Mouse (Mus musculus) liver (tissue): ENCODE measurements around the gene Izumo1r.
"Not testable (repeated sequence)": the region's sequence is repeated elsewhere in the genome, so short reads cannot be mapped to it uniquely, and the experiment has no call there.

ENCODE experiments used
- DNase-seq: peaks from one replicate; pipeline ENCODE4 v3.0.0-alpha.2; 2020; ENCODE audit warnings: mixed read lengths

The Izumo1r gene

DNA sequence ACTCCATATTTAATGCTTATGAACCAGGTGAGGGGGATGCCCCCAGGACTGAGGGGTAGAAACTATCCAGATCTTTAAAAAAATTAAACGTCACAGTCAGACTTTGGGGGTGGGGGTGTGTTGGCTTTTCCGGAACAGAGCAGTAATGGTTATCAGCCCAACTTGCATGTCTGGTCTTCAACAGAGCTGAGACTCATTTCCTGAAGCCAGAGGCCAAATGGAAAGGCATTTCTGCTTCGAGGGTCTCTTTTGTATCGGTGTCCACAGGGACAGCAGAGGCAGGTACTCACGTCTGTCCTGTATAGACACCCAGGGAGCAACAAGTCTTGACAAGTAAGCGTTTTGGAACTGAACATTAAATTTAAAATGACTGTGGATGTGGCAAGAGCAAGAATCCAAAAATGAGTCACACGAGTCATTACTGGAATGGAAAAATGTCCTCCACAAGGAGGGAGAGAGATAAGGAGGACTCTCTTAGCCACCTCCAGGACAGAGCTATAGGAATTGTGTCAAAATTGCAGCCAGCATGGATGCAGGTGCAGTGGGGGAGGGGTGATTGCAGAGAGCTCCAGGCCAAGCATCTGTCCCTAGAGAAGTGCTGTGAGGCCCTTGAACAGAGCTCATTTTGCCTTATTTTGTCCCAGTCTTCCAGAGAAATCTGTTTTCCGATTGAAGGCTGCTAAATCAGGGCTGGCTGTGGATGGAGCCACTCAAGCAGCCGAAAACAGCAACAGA, 1.2 kb upstream of the Izumo1r start:
- no peak for DNase-seq

DNA sequence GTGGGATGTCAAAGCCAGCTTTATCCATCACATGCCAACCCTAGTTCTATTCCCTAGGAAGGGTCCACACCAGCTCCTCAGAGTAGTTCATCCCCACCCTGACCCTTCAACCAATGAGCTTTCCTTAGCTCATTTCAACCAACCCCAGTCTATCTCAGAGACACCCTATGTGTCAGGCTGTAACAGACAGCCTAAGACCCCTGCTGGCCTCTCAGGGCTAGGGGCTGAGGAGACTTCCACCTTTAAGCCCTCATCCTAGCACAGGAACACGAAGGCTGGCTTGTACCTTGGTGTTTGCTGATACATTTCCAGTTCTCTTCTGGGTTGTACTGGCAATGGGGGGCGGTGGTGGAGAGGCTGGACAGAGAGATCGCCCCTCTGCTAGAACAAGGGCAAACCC, 743 bp downstream of the Izumo1r start:
- no peak for DNase-seq

DNA sequence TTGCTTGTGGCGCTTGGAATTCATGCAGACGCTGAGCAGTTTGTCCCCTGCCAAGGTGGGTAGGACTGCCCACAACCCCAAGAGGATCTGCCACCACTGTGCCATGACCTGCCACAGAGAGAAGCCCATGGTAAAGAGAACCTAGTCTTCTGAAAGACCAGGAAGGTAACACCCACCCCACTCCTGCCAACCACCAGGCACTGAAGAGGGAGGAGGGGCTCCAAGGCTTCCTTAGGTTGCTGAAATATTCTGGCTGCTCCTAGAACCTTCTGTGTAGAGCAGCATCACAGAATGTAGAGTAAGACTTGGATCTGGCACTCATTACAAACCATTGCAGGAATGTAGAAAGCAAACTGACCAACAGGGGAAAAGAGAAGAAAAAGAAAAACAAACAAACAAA, 1.3 kb downstream of the Izumo1r start:
- DNase-seq: no peak

DNA sequence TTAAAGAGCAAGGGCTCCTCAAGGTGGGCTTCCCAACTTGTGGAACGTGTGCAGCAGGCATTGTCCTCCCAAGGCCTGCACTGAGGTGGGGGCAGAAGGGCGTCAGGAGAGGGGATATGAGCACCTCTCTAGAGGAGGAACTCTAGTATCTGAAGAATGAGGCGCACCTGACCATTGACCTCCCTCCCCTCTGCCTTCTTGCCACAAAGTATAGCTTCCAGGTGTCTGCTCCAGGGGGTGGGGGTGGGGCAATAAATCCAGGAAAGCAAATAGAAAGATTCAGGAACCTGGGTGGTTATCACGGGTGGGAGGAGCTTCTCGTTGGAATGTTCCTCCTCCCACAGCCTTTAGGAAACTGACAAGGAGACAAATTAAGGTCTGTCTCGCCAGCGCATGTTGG, 2.0 kb downstream of the Izumo1r start:
- no peak for DNase-seq

DNA sequence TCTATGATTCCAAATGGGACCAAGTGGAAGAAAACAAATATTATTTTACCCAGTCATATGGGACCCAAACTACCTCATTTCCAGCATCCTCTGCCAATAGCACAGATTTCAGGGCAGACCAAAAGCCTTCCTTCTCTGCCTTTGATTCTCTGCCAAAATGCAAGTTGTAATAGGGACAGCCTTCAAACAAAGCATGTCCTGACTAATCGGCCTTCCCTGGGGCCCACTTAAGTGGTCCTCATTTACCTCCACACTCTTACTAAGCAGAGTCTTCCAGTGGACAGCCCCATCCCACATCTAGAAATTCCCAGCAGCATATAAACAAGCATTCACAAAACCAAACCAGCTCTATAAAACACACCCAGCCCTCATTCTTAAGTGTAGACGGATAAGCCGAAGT, 6.6 kb downstream of the Izumo1r start:
- DNase-seq: no peak

DNA sequence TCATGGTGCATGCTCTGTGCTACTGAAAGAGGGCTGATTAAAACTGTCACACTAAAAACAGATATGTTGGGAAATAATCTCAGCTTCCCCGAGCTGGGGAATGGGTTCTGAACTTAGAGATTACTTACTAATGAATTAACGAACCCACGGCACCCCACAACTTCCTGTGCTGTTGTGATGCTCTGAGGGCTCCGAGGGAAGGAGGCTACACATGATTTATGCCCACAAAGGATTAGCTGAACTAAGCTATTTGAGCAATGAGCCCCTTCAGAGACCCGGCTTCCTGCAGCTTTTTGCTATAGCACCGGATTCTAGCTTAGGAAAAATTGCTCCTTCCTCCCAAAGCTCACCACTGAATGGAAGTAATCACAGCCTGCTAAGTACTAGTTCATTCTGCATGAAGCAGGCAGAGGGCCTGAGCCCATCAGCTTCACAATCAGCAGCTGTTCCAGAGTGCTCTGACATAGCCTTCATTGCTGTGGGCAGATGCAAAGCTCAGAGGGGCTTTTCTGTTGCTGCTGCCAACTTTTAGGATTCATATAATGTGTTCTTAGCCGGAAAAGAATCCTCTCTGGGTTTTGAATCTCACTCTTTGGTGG, 8.4 kb downstream of the Izumo1r start:
- DNase-seq: no peak

DNA sequence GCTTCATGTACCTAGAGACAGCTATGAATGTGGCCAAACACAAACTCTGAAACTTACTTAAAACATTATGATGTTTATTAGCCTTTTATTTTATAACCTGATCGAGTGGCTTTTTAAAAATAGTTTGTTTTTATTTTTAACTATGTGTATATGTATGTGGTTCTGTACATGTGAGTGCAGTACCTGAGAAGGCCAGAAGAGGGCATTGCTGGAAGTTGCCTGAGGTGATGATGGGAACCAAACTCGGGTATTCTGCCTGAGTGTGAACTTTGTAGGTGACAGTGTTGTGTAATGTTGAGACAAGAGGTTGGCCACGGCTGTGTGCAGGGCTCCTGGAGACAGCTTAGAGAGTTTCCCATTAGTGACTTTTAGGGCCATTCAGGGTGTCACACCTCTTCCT, 9.1 kb downstream of the Izumo1r start:
- no peak for DNase-seq

DNA sequence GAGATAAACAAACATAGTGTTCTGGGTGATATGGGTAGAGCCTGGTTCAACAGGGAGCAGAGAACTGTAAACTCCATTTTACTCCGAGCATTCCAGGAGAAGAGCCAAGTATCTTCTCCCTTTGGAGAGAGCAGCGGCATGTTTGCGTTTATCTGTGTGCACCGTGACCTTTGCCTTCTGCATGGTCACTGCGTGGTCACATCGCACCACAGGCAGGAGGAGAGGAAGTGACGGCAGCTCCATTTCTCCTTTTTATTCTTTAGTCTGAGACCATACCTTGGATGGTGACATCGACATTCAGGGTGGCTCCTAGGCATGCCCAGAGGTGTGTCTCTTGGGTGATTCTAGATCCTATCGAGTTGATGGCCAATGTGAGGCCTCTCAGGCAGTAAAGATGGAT, 10.4 kb downstream of the Izumo1r start:
- no peak for DNase-seq

DNA sequence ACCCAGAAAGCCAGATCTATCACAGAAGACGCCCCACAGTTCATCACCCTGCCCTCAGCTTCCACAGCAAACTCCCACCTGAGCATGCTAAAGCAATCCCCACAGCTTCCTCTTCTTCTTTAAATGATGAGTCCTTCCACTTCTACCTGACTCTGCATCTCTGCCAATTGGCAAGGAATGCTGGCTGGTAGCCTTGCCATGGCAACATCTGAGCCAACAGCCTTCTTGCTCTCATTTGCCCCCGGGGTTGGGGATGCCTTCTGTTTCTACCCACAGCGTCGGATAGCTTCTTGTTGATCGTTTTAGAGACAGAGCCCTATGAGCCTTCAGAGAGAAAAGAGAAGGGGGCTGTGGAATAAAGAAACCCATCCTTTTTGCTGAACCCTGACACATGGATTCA, 11.9 kb downstream of the Izumo1r start:
- DNase-seq: no peak

DNA sequence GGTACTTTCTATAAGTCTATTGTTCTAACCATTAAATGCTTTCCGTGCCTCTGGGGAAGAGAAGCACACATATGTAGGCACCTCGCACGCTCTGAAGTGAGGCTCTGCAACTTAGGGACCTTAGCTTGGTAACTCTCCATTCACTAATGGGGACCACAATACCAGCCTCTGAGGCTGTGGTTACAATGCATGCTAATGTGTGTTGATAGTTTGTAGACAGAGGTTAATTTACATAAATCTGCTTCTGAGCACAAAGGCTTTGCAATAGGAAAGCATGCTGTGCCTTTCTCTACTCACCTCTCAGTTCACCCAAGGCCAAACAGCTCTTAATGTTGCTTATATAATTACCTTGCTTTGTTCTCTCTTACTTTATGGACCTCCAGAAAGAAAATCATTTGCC, 13.1 kb downstream of the Izumo1r start:
- no peak for DNase-seq

DNA sequence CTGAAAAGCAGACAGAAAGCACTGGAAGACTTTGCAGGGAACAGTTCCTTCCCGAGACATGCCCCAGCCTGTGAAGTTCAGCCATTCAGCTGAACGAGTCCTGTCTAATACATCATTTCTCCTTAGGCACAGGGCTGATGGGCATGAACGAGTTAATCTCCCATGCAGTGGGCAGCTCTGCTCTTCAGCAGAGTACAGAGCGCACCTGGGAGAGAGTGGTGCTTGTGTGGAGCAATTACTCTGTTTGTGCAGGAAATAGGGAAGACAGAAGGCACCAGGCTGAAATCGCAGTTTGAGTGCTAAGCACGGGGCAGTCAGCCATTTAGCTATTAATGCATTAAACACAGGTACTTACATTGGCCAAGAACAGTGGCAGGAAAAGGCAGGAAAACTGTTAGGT, 15.1 kb downstream of the Izumo1r start:
- DNase-seq: no peak

DNA sequence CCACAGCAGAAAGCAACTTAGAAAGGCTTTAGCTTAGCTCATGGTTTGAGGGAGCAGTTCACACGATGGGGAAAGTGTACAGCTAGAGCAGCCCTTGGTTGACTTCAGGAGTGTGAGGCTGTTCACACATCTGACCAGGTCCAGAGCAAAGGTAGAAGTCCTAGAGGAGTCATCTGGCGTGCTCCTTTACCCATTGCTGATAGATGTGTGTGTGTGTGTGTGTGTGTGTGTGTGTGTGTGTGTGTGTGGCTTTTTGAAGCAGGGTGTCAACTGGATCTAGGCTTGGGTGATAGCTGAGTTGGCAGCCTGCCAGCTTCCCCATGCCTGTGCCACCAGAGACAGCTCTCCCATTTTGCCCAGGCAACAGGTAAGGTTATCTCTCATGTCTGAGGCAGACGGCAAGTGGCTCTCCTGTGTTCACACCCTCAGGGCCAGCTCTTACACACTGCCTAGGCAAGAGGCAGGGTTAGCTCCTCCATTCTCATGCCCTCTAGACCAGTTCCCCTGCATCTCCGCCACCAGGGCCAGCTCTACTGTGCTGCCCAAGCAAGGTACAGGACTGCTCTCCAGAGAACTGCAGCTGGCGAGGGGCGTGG, 15.9 kb downstream of the Izumo1r start:
- DNase-seq: no peak

DNA sequence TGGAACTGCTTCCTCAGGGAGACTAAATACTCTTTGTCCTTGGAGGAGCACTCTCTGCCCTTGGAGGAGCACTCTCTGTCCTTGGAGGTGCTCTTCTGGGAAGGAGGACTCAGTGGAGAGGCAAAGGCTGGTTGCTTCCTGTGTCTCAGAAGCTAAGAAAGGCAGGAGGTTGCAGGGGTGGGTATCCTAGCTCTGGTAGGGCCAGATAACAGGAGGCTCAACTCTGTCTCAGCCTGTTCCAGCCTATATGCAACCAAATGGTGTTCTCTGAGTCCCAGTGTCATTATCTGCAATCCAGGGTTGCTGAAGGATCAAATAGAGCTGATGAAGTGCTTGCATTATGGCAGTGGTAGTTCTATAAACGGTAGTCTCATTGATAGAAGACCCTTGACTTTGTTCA, 17.8 kb downstream of the Izumo1r start:
- DNase-seq: no peak

DNA sequence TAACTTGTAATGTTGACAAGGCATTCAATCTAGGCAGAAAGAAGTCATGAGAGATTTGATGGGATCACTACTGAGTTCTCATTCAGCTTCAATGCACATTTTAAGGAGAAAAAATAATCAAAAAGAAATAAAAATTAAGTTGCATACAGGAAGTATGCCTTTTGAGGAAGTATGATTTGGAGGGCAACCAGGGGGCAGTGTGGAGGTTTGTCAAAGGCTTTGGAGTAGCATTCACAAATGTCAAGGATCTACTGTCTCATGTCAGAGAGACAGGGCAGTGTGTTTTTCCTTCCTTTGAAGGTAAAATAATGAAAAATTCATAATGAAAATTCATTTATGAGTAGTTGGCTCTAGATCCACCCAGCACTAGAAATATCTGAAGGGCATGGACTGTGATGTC, 18.6 kb downstream of the Izumo1r start:
- no peak for DNase-seq

DNA sequence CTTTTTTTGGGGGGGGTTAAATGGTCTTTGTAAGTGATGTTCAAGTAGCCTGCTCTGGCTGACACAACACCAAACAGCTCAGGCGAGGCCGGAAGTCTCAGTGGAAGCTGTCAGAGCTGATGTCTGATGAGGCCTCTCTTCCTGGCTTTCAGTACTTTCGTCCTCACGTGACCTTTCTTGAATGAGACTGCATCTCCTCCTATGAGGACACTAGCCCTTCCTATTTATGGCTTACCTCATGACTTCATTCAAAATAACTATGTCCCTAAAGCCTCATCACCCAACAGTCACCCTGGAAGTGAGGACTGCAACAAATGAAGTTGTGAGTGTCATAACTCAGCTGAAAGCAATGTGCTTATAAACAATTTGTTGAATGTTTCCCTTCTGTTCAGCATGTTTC, 19.1 kb downstream of the Izumo1r start:
- no peak for DNase-seq

DNA sequence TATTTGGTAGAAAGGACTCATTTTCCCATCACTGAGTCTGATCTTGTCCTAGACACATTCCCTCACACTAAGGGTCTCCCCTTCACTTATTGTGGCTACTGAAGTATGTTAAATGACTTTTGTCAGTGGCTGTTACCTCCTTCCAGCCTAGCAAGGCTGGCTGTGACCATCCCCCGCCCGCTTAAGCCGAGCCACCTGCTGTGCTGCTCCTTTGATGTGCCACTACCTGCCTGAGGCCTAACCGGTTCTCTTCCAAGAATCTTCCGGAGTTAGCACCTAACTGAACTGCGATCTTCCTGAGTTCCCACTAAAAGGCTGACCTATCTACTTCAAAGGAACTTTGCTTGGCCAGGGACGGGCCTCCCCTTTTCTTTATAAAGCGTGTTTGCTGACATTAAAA, 27.2 kb downstream of the Izumo1r start:
- not testable (repeated sequence) for DNase-seq

DNA sequence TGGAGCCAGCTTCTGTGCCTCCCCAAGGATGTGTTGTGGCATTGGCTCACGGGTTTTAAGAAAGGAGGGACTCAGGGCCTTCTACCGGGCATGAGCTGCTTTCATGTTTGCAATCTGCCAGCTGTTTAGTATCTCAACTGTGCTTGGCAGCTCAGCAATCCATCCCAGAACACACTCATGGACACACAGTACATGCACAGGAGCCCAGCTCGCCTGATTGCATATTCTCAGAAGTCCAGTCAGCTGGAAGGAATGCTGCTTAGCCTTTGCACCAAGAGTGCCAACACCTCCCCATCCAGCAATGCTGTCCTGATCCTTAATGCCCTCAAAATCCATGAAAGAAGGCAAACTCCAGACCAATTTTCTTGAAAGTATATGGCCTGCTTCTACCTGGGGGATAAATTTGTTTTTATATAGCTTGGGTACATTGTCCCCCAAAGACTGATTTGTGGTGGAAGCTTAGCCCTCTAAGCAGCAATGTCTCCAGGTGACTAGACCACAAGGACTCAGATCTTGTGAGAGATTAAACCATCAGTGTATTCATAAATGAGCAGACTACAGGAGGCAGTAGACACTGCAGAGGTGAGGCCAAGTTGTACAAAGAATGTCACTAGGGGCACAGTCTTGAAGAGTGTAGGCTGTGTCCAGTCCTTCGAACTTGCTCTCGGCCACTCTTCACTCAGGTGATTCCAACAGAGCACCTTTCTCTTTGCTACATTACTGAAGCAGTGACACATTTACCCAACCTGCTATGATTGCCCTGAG, 27.8 kb downstream of the Izumo1r start:
- DNase-seq: no peak

DNA sequence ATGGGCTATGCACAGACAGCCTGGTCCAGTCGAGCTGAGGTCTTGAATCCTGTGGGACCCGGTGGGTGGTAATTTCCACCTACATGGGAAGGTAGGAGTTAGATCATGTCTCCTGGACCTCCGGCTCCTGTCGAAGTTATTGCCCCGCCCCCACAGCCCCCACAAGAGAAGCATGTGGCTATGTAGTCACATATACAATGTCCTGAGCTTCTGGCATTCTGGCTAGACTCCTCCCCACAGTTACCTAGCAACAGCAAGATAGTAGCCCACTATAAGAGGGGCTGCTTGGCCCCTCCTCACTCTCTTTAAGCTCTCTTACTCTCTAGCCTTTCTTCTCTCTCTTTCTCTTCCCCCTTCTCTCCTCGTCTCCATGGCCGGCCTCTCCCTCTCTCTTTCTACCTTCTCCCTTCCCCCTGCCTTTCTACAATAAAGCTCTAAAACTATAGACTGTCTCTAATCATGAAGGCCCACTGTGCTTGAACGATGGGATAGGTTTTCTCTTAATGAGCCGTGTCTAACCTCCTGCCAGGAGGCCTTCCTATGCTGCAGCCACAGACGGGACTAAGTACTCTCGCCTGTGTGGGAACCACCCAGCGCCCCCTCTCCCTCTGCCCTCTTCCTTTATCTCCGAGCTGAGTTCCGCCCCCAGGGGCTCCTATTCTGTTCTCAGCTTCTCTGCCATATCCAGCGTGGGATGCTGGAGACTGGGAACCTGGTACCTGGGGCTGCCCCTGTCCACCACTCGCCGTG, 31.4 kb downstream of the Izumo1r start:
- DNase-seq: no peak

DNA sequence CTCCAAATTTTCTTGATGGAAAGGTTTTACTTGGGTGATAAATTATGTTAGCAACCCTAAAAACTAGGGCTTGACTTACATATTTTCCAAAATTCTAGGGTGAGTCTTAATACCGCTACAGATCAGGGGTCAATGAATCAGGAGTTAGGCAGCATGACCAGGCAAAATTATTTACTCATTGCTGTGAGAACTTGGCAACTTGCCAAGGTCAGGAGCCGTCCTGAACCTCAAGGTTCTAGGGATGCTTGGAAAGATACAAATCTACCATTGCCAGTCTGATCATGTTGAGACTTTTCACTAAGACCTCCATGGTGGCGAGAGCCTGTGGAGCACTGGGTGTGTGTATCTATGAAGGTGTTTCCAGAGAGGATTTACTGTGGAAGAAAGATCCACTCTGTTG, 32.2 kb downstream of the Izumo1r start:
- DNase-seq: no peak

DNA sequence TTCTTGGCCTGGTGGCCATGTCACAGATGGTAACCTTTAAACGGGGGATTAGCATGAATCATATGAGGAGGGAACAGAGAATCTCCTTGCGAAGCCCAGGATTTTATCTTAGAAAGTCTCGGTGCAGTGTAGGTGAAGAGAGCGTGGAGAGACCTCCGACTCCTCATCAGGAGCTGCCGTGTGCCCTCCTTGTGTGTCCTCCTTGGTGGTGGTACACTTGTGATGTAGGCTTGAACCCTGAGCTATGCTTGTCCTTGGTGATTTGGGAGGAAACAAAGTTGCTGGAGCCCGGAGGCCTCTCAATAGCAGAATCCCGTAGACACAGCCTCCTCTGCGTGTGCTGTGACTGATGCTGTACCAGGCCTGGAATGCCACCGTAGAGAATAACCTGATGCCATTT, 32.9 kb downstream of the Izumo1r start:
- DNase-seq: no peak

DNA sequence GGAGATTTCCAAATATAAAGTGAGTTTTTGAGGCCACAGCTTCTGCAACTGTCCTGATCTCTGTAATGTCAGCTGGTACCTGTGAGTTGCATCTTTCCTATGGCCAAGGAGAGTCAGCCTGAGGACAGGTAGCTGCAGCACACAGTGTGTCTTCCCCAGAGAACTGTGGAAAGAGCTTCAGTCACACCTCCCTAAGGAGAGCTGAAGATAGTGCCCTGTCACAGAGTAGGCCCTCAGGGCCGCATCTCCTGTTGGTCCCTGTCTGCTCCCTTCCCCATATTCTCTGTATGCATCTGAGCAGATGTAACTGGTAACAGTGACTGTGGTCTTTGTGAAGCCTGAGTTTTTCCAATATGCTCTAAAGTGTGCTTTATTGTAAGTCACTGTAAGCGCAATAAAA, 33.4 kb downstream of the Izumo1r start:
- DNase-seq: no peak

DNA sequence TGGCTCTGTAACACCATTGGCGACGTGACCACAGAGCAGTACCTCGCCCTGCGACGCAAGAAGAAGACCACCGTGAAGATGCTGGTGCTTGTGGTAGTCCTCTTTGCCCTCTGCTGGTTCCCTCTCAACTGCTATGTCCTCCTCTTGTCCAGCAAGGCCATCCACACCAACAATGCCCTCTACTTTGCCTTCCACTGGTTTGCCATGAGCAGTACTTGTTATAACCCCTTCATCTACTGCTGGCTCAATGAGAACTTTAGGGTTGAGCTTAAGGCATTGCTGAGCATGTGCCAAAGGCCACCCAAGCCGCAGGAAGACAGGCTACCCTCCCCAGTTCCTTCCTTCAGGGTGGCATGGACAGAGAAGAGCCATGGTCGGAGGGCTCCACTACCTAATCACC, 35.4 kb downstream of the Izumo1r start:
- DNase-seq: no peak

DNA sequence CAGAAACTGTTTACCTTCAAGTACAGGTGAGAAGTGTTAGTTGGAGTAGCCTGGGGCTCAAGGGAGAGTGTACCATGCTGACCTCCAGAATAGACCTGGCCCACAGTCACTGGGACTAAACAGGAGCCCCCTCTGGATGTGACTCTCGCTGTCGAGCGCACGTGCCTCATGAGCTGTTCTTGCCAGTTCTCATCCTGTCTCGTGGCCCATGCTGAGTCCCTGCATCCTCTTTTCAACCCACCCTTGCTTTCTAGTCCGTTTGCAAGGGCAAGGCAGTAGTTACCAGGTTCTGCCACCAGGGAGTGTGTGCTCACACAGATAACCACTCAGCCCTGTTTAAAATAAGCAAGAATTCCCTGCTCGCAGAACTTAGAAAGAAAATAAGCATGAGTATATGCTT, 36.8 kb downstream of the Izumo1r start:
- peak; percentile 42 for DNase-seq
